Mouse (Mus musculus): Measurements from ENCODE around the gene Snx18. TPM values are rescaled to one million over a fixed set of nuclear protein-coding genes. Genes with fewer than 3 reads are reported as not detected.

Snx18 gene
- polyA plus RNA-seq, 1 experiment from 2014 or later = 30.2 TPM

GRCm38 (mm10) chr13:113596821-113597541 lies 21.4 kb downstream of the Snx18 start:
- Histone ChIP-seq H3K4me2 (no peak overlapping the region), H3K9me3 (ENCODE audit: low read depth, low read length) (no peaks in the 10 kb centered on the region), H3K36me3 (ENCODE audit: insufficient read depth) (peaks cover 19% of the 10 kb centered on the region; the same call in 1 of the 2 replicates), H3K27me3 (ENCODE audit: insufficient read depth, low read length) (no peaks in the 10 kb centered on the region), H3K4me3 (ENCODE audit: low read depth, low read length) (no peak overlapping the region), H3K9ac (no peak overlapping the region), H3K27ac (ENCODE audit: low read depth) (peak overlapping the region; percentile 33; the same call in 1 of the 2 replicates), H3K4me1 (ENCODE audit: insufficient read depth) (peaks cover 14% of the 10 kb centered on the region)
- 57% methylated on average over 13 of the region's 13 CpGs for WGBS
- ATAC-seq (ENCODE audit: insufficient read depth) (peak; percentile 55), DNase-seq (no peak)
- TF ChIP-seq CTCF (IDR thresholded peaks at IDR 0.05; ENCODE audit: low read depth) = no peak

- H3K4me2 ChIP-seq = no peak overlapping the region; the same call in 1 of the 2 replicates
- H3K27ac ChIP-seq (ENCODE audit: low read depth) = no peak overlapping the region
- 53% methylated on average over 8 of the region's 8 CpGs for WGBS
Observed at GRCm38 (mm10) chr13:113595987-113596386, 22.4 kb downstream of the Snx18 start.

GRCm38 (mm10) chr13:113595219-113595618 lies 23.1 kb downstream of the Snx18 start:
- Histone ChIP-seq H3K4me3 (ENCODE audit: low read depth, low read length) (no peak overlapping the region), H3K27me3 (ENCODE audit: insufficient read depth, low read length) (no peaks in the 10 kb centered on the region), H3K4me1 (ENCODE audit: insufficient read depth) (peaks cover 14% of the 10 kb centered on the region), H3K36me3 (ENCODE audit: insufficient read depth) (peaks cover 36% of the 10 kb centered on the region), H3K9ac (no peak overlapping the region), H3K4me2 (no peak overlapping the region), H3K9me3 (ENCODE audit: low read depth, low read length) (no peaks in the 10 kb centered on the region), H3K27ac (ENCODE audit: low read depth) (no peak overlapping the region)
- ATAC-seq (ENCODE audit: insufficient read depth) = no peak
- no peak for TF ChIP-seq CTCF (IDR thresholded peaks at IDR 0.05; ENCODE audit: low read depth)
- no peak for DNase-seq
- 54% methylated on average over 8 of the region's 8 CpGs for WGBS

More at GRCm38 (mm10) chr13:113595987-113596386, 22.4 kb downstream of the Snx18 start:
- Histone ChIP-seq H3K4me1 (ENCODE audit: insufficient read depth) (peaks cover 14% of the 10 kb centered on the region), H3K9me3 (ENCODE audit: low read depth, low read length) (no peaks in the 10 kb centered on the region), H3K9ac (no peak overlapping the region), H3K36me3 (ENCODE audit: insufficient read depth) (peaks cover 28% of the 10 kb centered on the region; the same call in 1 of the 2 replicates), H3K27me3 (ENCODE audit: insufficient read depth, low read length) (no peaks in the 10 kb centered on the region), H3K4me3 (ENCODE audit: low read depth, low read length) (no peak overlapping the region)
- no peak for TF ChIP-seq CTCF (IDR thresholded peaks at IDR 0.05; ENCODE audit: low read depth)
- ATAC-seq (ENCODE audit: insufficient read depth) = peak; percentile 35; the same call in 1 of the 2 replicates
- DNase-seq = no peak

GRCm38 (mm10) chr13:113594361-113594760 lies 24.0 kb downstream of the Snx18 start:
- DNase-seq (no peak), ATAC-seq (ENCODE audit: insufficient read depth) (no peak)
- Histone ChIP-seq H3K27ac (ENCODE audit: low read depth) (no peak overlapping the region), H3K36me3 (ENCODE audit: insufficient read depth) (peaks cover 37% of the 10 kb centered on the region), H3K4me2 (no peak overlapping the region), H3K4me3 (ENCODE audit: low read depth, low read length) (no peak overlapping the region), H3K27me3 (ENCODE audit: insufficient read depth, low read length) (no peaks in the 10 kb centered on the region), H3K9me3 (ENCODE audit: low read depth, low read length) (no peaks in the 10 kb centered on the region), H3K4me1 (ENCODE audit: insufficient read depth) (peaks cover 14% of the 10 kb centered on the region), H3K9ac (no peak overlapping the region)
- no peak for TF ChIP-seq CTCF (IDR thresholded peaks at IDR 0.05; ENCODE audit: low read depth)
- 93% methylated on average over 12 of the region's 12 CpGs for WGBS

- Histone ChIP-seq H3K9ac (no peak overlapping the region), H3K4me1 (ENCODE audit: insufficient read depth) (peaks cover 14% of the 10 kb centered on the region), H3K36me3 (ENCODE audit: insufficient read depth) (peaks cover 37% of the 10 kb centered on the region), H3K4me3 (ENCODE audit: low read depth, low read length) (no peak overlapping the region), H3K27me3 (ENCODE audit: insufficient read depth, low read length) (no peaks in the 10 kb centered on the region), H3K9me3 (ENCODE audit: low read depth, low read length) (no peaks in the 10 kb centered on the region), H3K27ac (ENCODE audit: low read depth) (no peak overlapping the region), H3K4me2 (no peak overlapping the region)
- 83% methylated on average over 17 of the region's 17 CpGs for WGBS
- DNase-seq (no peak), ATAC-seq (ENCODE audit: insufficient read depth) (no peak)
- TF ChIP-seq CTCF (IDR thresholded peaks at IDR 0.05; ENCODE audit: low read depth) = no peak
Observed at GRCm38 (mm10) chr13:113593711-113594110, 24.7 kb downstream of the Snx18 start.

GRCm38 (mm10) chr13:113592703-113593200 lies 25.6 kb downstream of the Snx18 start:
- WGBS = 67% methylated on average over 13 of the region's 13 CpGs
- ATAC-seq (ENCODE audit: insufficient read depth) (no peak), DNase-seq (peak; percentile 67)
- Histone ChIP-seq H3K4me2 (no peak overlapping the region), H3K4me1 (ENCODE audit: insufficient read depth) (peaks cover 15% of the 10 kb centered on the region), H3K27me3 (ENCODE audit: insufficient read depth, low read length) (no peaks in the 10 kb centered on the region), H3K4me3 (ENCODE audit: low read depth, low read length) (no peak overlapping the region), H3K27ac (ENCODE audit: low read depth) (no peak overlapping the region), H3K36me3 (ENCODE audit: insufficient read depth) (peaks cover 37% of the 10 kb centered on the region), H3K9ac (no peak overlapping the region), H3K9me3 (ENCODE audit: low read depth, low read length) (no peaks in the 10 kb centered on the region)
- TF ChIP-seq CTCF (IDR thresholded peaks at IDR 0.05; ENCODE audit: low read depth) = no peak

- 73% methylated on average over 11 of the region's 11 CpGs for WGBS
- peaks cover 18% of the 10 kb centered on the region for H3K4me1 ChIP-seq (ENCODE audit: insufficient read depth)
- no peaks in the 10 kb centered on the region for H3K9me3 ChIP-seq (ENCODE audit: low read depth, low read length)
- H3K4me2 ChIP-seq = no peak overlapping the region
- H3K27me3 ChIP-seq (ENCODE audit: insufficient read depth, low read length) = no peaks in the 10 kb centered on the region
- H3K27ac ChIP-seq (ENCODE audit: low read depth) = no peak overlapping the region
- TF ChIP-seq CTCF (IDR thresholded peaks at IDR 0.05; ENCODE audit: low read depth) = no peak
- no peak for DNase-seq
- H3K4me3 ChIP-seq (ENCODE audit: low read depth, low read length) = no peak overlapping the region
- H3K36me3 ChIP-seq (ENCODE audit: insufficient read depth) = peaks cover 37% of the 10 kb centered on the region
- ATAC-seq (ENCODE audit: insufficient read depth) = no peak
- no peak overlapping the region for H3K9ac ChIP-seq
Observed at GRCm38 (mm10) chr13:113591336-113591735, 27.0 kb downstream of the Snx18 start.
